8 mouse cellular contexts compared by ENCODE assay signal in genomic region chr6:142756507-142757333, GRCm38 (mm10). TPM values are rescaled to one million over a fixed set of nuclear protein-coding genes. Genes with fewer than 3 reads are reported as not detected.
DNase-seq lines count a peak whose midpoint lies in the region; ATAC-seq and TF ChIP-seq lines count a peak whose summit lies in the region.

Gene Cmas (plus strand): TSS chr6:142756686.

- H3K36me3 ChIP-seq in ES-Bruce4 (ENCODE audit: control insufficient read depth, insufficient read depth, low read length, poor library complexity, severe bottlenecking): peaks cover 11% of the 10 kb centered on the region
- H3K36me3 ChIP-seq in forebrain, embryonic 13.5 days (ENCODE audit: poor library complexity, severe bottlenecking): peaks cover 17% of the 10 kb centered on the region
- H3K36me3 ChIP-seq in neural tube, embryonic 15.5 days: 0 out of 2 replicates have a peak, but pooled peaks cover 13% of the 10 kb centered on the region

- H3K27me3 ChIP-seq in ES-Bruce4 (ENCODE audit: control insufficient read depth, insufficient read depth, low read length, poor library complexity, severe bottlenecking): no peaks in the 10 kb centered on the region
- peaks cover 20% of the 10 kb centered on the region for H3K27me3 ChIP-seq in forebrain, embryonic 13.5 days
- H3K27me3 ChIP-seq in neural tube, embryonic 15.5 days (replicated peaks): peaks cover 3% of the 10 kb centered on the region; the same call in 1 of the 2 replicates

- WGBS in forebrain, embryonic 13.5 days: under 1% methylated on average over 60 of the region's 68 CpGs
- WGBS in neural tube, embryonic 15.5 days: 1% methylated on average over 64 of the region's 68 CpGs

- no peak for TF ChIP-seq EP300 in ES-Bruce4 (IDR thresholded peaks at IDR 0.05; ENCODE audit: insufficient read depth, low read depth, low read length)

- H3K9me3 ChIP-seq in ES-Bruce4 (replicated peaks; ENCODE audit: control insufficient read depth, insufficient read depth, low read length, poor library complexity, severe bottlenecking): no peaks in the 10 kb centered on the region
- no peaks in the 10 kb centered on the region for H3K9me3 ChIP-seq in forebrain, embryonic 13.5 days (replicated peaks)
- no peaks in the 10 kb centered on the region for H3K9me3 ChIP-seq in neural tube, embryonic 15.5 days (replicated peaks)

- TF ChIP-seq POLR2A in ES-Bruce4 (IDR thresholded peaks at IDR 0.05; ENCODE audit: insufficient read depth, low read length): no peak

- ATAC-seq in cerebellum, adult (ENCODE audit: insufficient number of reproducible peaks, low FRiP score, low TSS enrichment): peak; percentile 93
- ATAC-seq in forebrain, embryonic 13.5 days: peak; percentile 98
- ATAC-seq in neural tube, embryonic 15.5 days (ENCODE audit: low FRiP score): peak; percentile 96

- intact Hi-C loops in heart, postnatal 10 days (cut with DNase I): loop anchor here (10.0 kb wide), 1 partner anchor 372 kb away; the partner anchor contains the start of genes Golt1b and Recql

- peak within 1 kb of the TSS; percentile 76 for H3K4me3 ChIP-seq in ES-Bruce4 (ENCODE audit: low read depth, low read length)
- H3K4me3 ChIP-seq in forebrain, embryonic 13.5 days: peak within 1 kb of the TSS; percentile 86
- peak within 1 kb of the TSS; percentile 92 for H3K4me3 ChIP-seq in neural tube, embryonic 15.5 days (replicated peaks)

- peaks cover 8% of the 10 kb centered on the region for H3K4me1 ChIP-seq in ES-Bruce4 (ENCODE audit: control insufficient read depth, insufficient read depth, low read length)
- peaks cover 33% of the 10 kb centered on the region for H3K4me1 ChIP-seq in forebrain, embryonic 13.5 days
- peaks cover 19% of the 10 kb centered on the region for H3K4me1 ChIP-seq in neural tube, embryonic 15.5 days

- TF ChIP-seq CTCF in ES-Bruce4 (IDR thresholded peaks at IDR 0.05; ENCODE audit: low read depth, low read length): no peak

- no peak within 1 kb of the TSS for H3K27ac ChIP-seq in ES-Bruce4 (ENCODE audit: insufficient read depth, low read length)
- peak within 1 kb of the TSS; percentile 80 for H3K27ac ChIP-seq in forebrain, embryonic 13.5 days
- H3K27ac ChIP-seq in neural tube, embryonic 15.5 days (replicated peaks): peak within 1 kb of the TSS; percentile 87

- peak within 1 kb of the TSS; percentile 72 for H3K4me2 ChIP-seq in forebrain, embryonic 13.5 days
- H3K4me2 ChIP-seq in neural tube, embryonic 15.5 days: peak within 1 kb of the TSS; percentile 67

- DNase-seq in heart, postnatal 10 days: peak; percentile 90
- DNase-seq in layer of hippocampus, adult 11-12 months (ENCODE audit: low spot score): peak; percentile 93
- peak; percentile 88 to 92 for DNase-seq in lung, adult 18-20 months
- DNase-seq in testis, postnatal 14 days (ENCODE audit: low spot score): peak; percentile 92

- H3K9ac ChIP-seq in ES-Bruce4 (ENCODE audit: low read depth, poor library complexity, severe bottlenecking): peak within 1 kb of the TSS; percentile 91
- peak within 1 kb of the TSS; percentile 97 for H3K9ac ChIP-seq in forebrain, embryonic 13.5 days
- peak within 1 kb of the TSS; percentile 89 for H3K9ac ChIP-seq in neural tube, embryonic 15.5 days (replicated peaks)

RNA-seq across cellular contexts. Expression of gene Cmas, which starts in this region (rescaled TPM):
- 81.6 and 87.1 TPM in 2 replicates for polyA plus RNA-seq in ES-Bruce4 (2011; ENCODE audit: insufficient read depth, insufficient read length, low read depth, missing spikeins)
- 129 and 133 TPM in 2 replicates for polyA plus RNA-seq in forebrain, embryonic 13.5 days (2015; fragmentation: Nextera tagmentation; extraction: Ambion mirVana)
- total RNA-seq in heart, postnatal 10 days (2021): 10 to 100 TPM; 36.5 to 41.0 TPM
- 164 and 177 TPM in 2 replicates for polyA plus RNA-seq in neural tube, embryonic 15.5 days (2015; fragmentation: Nextera tagmentation; extraction: Ambion mirVana)
